Mouse (Mus musculus) olfactory bulb, adult 2 months (tissue): ENCODE data around the gene Dglucy.

Experiments used
- CTCF ChIP-seq: fragments of 200-500 bp; IDR thresholded peaks from 2 replicates; pipeline ENCODE4 v1.5.1; 2012; ENCODE audit warnings: low read depth, mild to moderate bottlenecking, low read length, moderate library complexity; ENCODE audit not compliant: insufficient read depth
- POLR2A ChIP-seq: fragments of 200-500 bp; IDR thresholded peaks from 2 replicates; pipeline ENCODE4 v1.6.1; 2012; ENCODE audit warnings: mild to moderate bottlenecking, low read depth, low read length, moderate library complexity; ENCODE audit not compliant: insufficient read depth

DNA sequence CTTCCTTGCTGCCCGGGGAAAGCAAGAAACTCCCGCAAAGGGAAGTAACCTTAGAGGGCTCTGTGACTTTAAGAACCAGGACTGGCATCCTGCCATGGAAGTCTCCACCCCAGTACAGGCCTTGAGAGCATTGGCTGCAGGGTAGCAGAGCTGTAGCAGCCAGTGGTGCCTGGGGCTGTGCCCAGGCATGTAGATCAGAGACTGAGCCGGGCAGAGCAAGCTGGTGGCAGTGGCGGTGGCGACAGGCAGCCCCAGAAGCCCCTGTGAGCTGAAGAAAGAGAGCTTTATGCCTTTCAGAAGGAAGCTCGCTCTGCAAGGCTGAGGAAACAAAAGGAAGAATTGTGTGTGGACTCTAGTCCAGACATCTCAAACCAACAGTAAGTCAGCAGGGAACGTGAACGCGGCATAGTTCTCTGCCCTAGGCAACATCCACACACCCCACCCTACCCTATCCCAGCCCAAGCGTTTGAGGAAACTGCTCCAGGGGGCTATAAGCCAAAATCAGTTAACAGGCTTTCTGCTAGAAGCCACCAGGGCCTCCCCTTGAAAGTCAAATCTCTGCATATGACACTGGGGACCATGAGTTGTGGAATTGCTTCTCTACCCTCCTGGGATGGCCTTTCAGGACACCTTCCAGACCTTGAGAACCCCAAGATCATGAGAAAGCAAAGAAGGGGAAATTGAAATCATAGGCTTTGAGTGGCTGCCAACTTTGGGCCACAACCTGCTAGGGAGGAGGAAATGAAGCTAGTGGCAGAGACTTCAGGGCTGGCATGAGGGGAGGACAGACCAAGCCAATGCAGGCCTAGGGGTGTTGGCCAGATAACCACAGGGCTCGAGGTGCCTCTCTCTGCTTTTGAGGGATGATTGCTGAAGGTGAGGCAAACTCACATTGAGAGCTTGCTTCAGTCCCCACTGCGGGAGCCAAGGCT lies at the start of gene Dglucy:
- TF ChIP-seq POLR2A (peak; percentile 77), CTCF (no peak)
